Mouse (Mus musculus) heart, embryonic 15.5 days (tissue): ENCODE measurements around the gene Itga2b. TPM values are rescaled to one million over a fixed set of nuclear protein-coding genes. Genes with fewer than 3 reads are reported as not detected.
A peak's percentile ranks its signal among the peaks of the same experiment; 100 is the strongest.

Experiments
- ATAC-seq: fragments of 200-750 bp; cut with Nextera tagmentation; replicated peaks from 2 replicates; pipeline ENCODE4 v1.8.0; 2017; ENCODE audit warnings: low read depth, moderate TSS enrichment; ENCODE audit not compliant: insufficient number of reproducible peaks, insufficient read depth, low FRiP score
- H3K27ac ChIP-seq: fragments of 300-500 bp; sonication (generic); 2 replicates; pipeline ENCODE4 v1.5.1; 2015; ENCODE audit warnings: mild to moderate bottlenecking, inconsistent platforms
- H3K27me3 ChIP-seq: fragments of 300-500 bp; sonication (generic); 2 replicates; pipeline ENCODE4 v1.6.1; 2015; ENCODE audit warnings: inconsistent platforms
- H3K36me3 ChIP-seq: fragments of 300-500 bp; sonication (generic); 2 replicates; pipeline ENCODE4 v1.6.1; 2015; ENCODE audit warnings: mild to moderate bottlenecking, inconsistent platforms
- H3K4me1 ChIP-seq: fragments of 300-500 bp; sonication (generic); replicated peaks from 2 replicates; pipeline ENCODE4 v1.6.1; 2015; ENCODE audit warnings: inconsistent platforms
- H3K4me2 ChIP-seq: fragments of 300-500 bp; sonication (generic); 2 replicates; pipeline ENCODE4 v1.6.1; 2015; ENCODE audit warnings: inconsistent platforms, mild to moderate bottlenecking, moderate library complexity
- H3K4me3 ChIP-seq: fragments of 300-500 bp; sonication (generic); 2 replicates; pipeline ENCODE4 v1.5.1; 2015; ENCODE audit warnings: mild to moderate bottlenecking, inconsistent platforms
- H3K9ac ChIP-seq: fragments of 300-500 bp; sonication (generic); 2 replicates; pipeline ENCODE4 v1.6.1; 2015; ENCODE audit warnings: mild to moderate bottlenecking, inconsistent platforms
- H3K9me3 ChIP-seq: fragments of 300-500 bp; sonication (generic); replicated peaks from 2 replicates; pipeline ENCODE4 v1.6.1; 2016; ENCODE audit warnings: inconsistent platforms
- WGBS: fragments of 180-500 bp; shearing (Covaris S2); methylation state at CpG from one replicate; pipeline ENCODE4 v1.1.7; 2015; ENCODE audit warnings: mixed read lengths; 5-methylcytosine and 5-hydroxymethylcytosine counted together
- polyA plus RNA-seq: library from polyadenylated mRNA; unstranded; fragments of >200 nt; fragmentation: Nextera tagmentation; extraction: Ambion mirVana; gene quantifications from 2 replicates; pipeline ENCODE4 v1.2.1, GENCODE M21; 2015

Itga2b gene
- polyA plus RNA-seq, 1 experiment from 2014 or later = 8.7 TPM

GRCm38 (mm10) chr11:102408888-102409794 is 60.8 kb downstream of the Itga2b start:
- H3K9me3 ChIP-seq = no peaks in the 10 kb centered on the region
- H3K4me3 ChIP-seq = peak overlapping the region; percentile 90
- 36% methylated on average over 14 of the region's 15 CpGs for WGBS
- peak overlapping the region; percentile 86 for H3K4me2 ChIP-seq
- no peaks in the 10 kb centered on the region for H3K27me3 ChIP-seq
- peak overlapping the region; percentile 94 for H3K27ac ChIP-seq
- peaks cover 31% of the 10 kb centered on the region for H3K4me1 ChIP-seq
- H3K9ac ChIP-seq = peak overlapping the region; percentile 50
- ATAC-seq = no peak
- peaks cover 10% of the 10 kb centered on the region for H3K36me3 ChIP-seq

- peak overlapping the region; percentile 90 for H3K4me3 ChIP-seq
- peak overlapping the region; percentile 86 for H3K4me2 ChIP-seq
- 0% methylated on average over 32 of the region's 32 CpGs for WGBS
- peaks cover 31% of the 10 kb centered on the region for H3K4me1 ChIP-seq
- H3K27ac ChIP-seq = peak overlapping the region; percentile 99
- H3K9ac ChIP-seq = peak overlapping the region; percentile 90
- H3K9me3 ChIP-seq = no peaks in the 10 kb centered on the region
- no peaks in the 10 kb centered on the region for H3K27me3 ChIP-seq
- peaks cover 17% of the 10 kb centered on the region for H3K36me3 ChIP-seq
- ATAC-seq = peak; percentile 91
Measured at GRCm38 (mm10) chr11:102408344-102408876, 61.5 kb downstream of the Itga2b start.

- H3K9me3 ChIP-seq = no peaks in the 10 kb centered on the region
- H3K9ac ChIP-seq = peak within 1 kb of the TSS; percentile 90
- WGBS = under 1% methylated on average over 19 of the region's 19 CpGs
- H3K27ac ChIP-seq = peak within 1 kb of the TSS; percentile 99
- H3K4me3 ChIP-seq = peak within 1 kb of the TSS; percentile 90
- no peaks in the 10 kb centered on the region for H3K27me3 ChIP-seq
- 0 out of 2 replicates have a peak, but pooled peaks have one; percentile 3 for ATAC-seq
- peak within 1 kb of the TSS; percentile 86 for H3K4me2 ChIP-seq
- peaks cover 23% of the 10 kb centered on the region for H3K36me3 ChIP-seq
- peaks cover 31% of the 10 kb centered on the region for H3K4me1 ChIP-seq
Measured at GRCm38 (mm10) chr11:102407834-102408215, 62.1 kb downstream of the Itga2b start, which contains the start of gene Slc25a39. Gene Slc25a39 (minus strand): TSS chr11:102407946.

- H3K4me2 ChIP-seq = peak overlapping the region; percentile 86
- WGBS = under 1% methylated on average over 85 of the region's 85 CpGs
- peak; percentile 76 for ATAC-seq
- H3K36me3 ChIP-seq = peaks cover 29% of the 10 kb centered on the region
- H3K4me1 ChIP-seq = peaks cover 31% of the 10 kb centered on the region
- H3K9ac ChIP-seq = peak overlapping the region; percentile 90
- H3K27ac ChIP-seq = peak overlapping the region; percentile 99
- H3K9me3 ChIP-seq = no peaks in the 10 kb centered on the region
- H3K27me3 ChIP-seq = 0 out of 2 replicates have a peak, but pooled peaks cover 1% of the 10 kb centered on the region
- H3K4me3 ChIP-seq = peak overlapping the region; percentile 90
Measured at GRCm38 (mm10) chr11:102406900-102407833, 62.8 kb downstream of the Itga2b start.

GRCm38 (mm10) chr11:102406401-102406800 is 63.5 kb downstream of the Itga2b start:
- Histone ChIP-seq H3K4me3 (peak overlapping the region; percentile 90), H3K4me1 (peaks cover 28% of the 10 kb centered on the region), H3K4me2 (peak overlapping the region; percentile 86), H3K9me3 (no peaks in the 10 kb centered on the region), H3K27me3 (peaks cover 7% of the 10 kb centered on the region; the same call in 1 of the 2 replicates), H3K36me3 (peaks cover 29% of the 10 kb centered on the region), H3K9ac (peak overlapping the region; percentile 90), H3K27ac (peak overlapping the region; percentile 99)
- ATAC-seq = no peak
- WGBS = 13% methylated on average over 3 of the region's 3 CpGs

- 87% methylated on average over 11 of the region's 11 CpGs for WGBS
- peak overlapping the region; percentile 86 for H3K4me2 ChIP-seq
- ATAC-seq = no peak
- no peaks in the 10 kb centered on the region for H3K9me3 ChIP-seq
- H3K9ac ChIP-seq = peak overlapping the region; percentile 90
- peaks cover 14% of the 10 kb centered on the region for H3K27me3 ChIP-seq
- H3K36me3 ChIP-seq = peaks cover 29% of the 10 kb centered on the region
- H3K27ac ChIP-seq = no peak overlapping the region
- peak overlapping the region; percentile 90 for H3K4me3 ChIP-seq
- peaks cover 27% of the 10 kb centered on the region for H3K4me1 ChIP-seq
Measured at GRCm38 (mm10) chr11:102405544-102406285, 64.2 kb downstream of the Itga2b start.

- Histone ChIP-seq H3K4me3 (no peak overlapping the region), H3K27ac (no peak overlapping the region), H3K27me3 (peaks cover 27% of the 10 kb centered on the region), H3K4me2 (no peak overlapping the region), H3K9me3 (no peaks in the 10 kb centered on the region), H3K36me3 (peaks cover 29% of the 10 kb centered on the region), H3K4me1 (peaks cover 38% of the 10 kb centered on the region), H3K9ac (no peak overlapping the region)
- WGBS = 85% methylated on average over 18 of the region's 18 CpGs
- no peak for ATAC-seq
Measured at GRCm38 (mm10) chr11:102404161-102405010, 65.5 kb downstream of the Itga2b start.

GRCm38 (mm10) chr11:102403657-102404056 is 66.3 kb downstream of the Itga2b start:
- Histone ChIP-seq H3K4me3 (no peak overlapping the region), H3K27me3 (peaks cover 34% of the 10 kb centered on the region), H3K36me3 (peaks cover 29% of the 10 kb centered on the region), H3K9me3 (no peaks in the 10 kb centered on the region), H3K4me2 (no peak overlapping the region), H3K9ac (no peak overlapping the region), H3K4me1 (peaks cover 40% of the 10 kb centered on the region), H3K27ac (no peak overlapping the region)
- WGBS = 92% methylated on average over 11 of the region's 11 CpGs
- ATAC-seq = no peak
